Mouse (Mus musculus) layer of hippocampus, adult 9-10 months (tissue): ENCODE data around the gene Olfr218.
"Not testable (repeated sequence)": the region's sequence is repeated elsewhere in the genome, so short reads cannot be mapped to it uniquely, and the experiment has no call there.

Experiments
- DNase-seq: peaks from one replicate; pipeline ENCODE4 v3.0.0; 2022; ENCODE audit warnings: low spot score

Gene Olfr218

DNA sequence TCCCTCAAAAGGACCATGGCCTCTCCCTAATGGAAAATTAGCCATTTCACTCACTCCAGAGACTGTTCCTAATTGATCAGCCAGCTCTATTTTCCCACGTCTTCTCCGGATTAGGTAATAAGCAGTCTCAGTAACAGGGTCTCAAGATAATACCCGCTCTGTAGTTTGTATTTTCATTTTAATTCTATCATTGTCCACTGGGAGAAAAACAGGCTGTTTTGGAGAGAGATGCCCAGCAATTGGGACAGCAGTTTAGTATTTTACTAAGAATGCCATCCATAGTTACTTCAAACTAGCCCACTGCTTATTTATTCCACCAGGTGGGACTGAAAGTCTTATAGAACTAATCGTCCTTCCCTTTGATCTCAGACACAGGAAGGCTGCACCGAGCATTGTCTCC lies at the start of gene Olfr218:
Gene Olfr218 (plus strand): TSS at position 301 of the 400 bp plus-strand sequence.
- no peak for DNase-seq

DNA sequence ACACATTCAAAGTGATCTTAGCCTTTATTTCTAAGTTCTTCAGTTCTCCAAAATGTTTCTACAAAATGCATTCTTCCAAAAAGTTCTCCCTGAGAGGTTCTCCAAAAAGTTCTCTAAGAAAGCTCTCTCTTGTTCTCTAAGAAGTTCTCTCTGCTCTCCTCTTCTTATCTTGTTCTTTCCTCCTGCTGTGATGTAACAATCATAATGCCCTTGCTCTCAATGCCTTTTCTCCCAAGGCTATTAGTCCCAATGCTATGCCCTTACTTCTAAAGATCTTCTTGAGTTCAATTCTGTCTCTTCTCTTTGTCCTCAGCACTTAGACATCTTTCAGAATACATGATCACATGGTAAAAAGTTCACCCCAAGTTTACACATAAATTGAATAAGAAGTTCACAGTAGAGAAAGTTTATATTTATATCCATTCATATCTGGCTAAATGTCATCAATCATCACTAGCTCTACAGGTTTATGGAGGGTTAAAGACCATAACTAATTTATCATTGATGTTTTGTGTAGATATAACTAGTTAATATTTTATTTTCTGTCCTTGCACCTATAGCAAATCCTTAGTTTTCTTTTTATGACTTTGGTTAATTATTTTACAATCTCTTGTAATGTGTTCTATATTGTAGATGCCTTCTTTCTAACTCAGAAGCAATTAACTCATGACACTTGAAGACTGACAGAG lies 23.3 kb upstream of the Olfr218 start:
- DNase-seq, result no peak

DNA sequence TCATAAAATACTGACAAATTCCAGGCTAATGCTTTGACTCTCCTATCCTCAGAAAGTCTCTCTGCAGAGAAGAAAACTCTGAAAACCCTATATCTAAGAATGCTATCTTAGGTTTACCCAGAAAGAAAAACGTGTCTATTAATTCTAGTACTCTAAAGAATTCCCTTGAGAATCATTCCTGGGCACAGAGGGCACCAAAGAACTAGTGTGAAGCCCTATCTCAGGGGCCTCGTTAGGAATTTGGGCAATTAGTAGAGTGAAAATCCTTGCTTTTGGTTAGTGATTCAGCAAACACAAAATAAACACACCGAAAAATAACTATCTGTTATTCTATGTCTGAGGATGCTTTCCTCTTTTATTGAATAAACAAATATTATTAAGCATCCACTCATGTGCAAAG lies 7.1 kb upstream of the Olfr218 start, which contains the start of gene Olfr1406:
Gene Olfr1406 (minus strand): TSS at position 101 of the 400 bp plus-strand sequence.
- no peak for DNase-seq

DNA sequence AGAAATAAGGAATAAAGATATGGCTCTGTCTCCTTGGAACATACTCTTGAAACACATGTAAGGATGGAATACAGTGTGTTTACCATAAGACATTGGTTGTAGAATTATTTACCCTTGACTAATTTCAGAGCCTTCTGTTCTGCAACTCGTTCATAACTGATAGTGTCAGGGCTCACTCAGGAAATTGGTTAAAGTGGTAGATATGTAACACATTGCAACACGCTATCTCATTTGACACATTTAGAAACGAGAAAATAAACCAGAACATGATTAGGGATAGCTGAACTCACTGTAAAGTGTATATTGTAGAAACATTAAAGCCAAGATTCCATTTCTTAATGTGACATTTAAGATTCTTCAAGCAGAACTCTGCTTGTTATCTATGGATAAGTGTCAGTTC lies 5.5 kb upstream of the Olfr218 start:
- no peak for DNase-seq

DNA sequence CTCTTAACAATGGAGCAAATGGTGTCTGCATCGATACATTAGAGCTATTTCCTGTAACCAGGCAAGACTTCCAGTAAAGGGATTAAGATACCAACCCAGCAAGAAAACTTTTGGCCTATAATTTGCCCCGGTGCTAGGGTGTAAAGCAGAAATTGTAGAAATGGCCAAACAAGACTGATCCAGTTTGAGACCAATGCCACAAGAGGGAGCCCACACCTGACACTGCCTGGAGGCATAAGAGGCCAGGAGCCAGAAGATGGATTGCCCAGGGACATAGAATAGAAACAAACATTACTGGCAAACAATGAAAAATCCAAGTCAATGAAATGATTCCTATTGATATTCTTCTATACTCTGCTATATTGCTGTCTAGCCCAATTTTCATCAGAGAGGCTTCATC lies 1.2 kb upstream of the Olfr218 start:
- DNase-seq, result no peak

DNA sequence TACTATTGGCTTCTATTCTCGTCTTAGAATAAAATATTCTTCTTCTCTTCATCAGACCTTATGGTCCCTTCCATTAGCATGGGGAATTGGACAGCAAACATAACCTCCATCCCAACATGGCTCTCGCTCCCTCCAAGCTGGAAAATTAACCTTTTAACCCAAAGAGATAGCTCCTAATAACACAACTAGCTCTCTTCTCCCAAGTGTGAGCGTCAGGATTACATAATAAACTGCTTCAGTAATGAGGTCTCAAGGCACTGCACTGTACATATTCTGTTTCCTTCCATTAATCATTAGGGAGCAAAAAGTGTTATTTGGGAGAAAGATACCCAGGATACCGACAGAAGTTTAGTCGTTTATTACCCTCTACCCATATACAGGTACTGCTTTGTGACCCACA lies 14.5 kb downstream of the Olfr218 start, which contains the start of gene Olfr1404:
Gene Olfr1404 (plus strand): TSS at position 301 of the 400 bp plus-strand sequence.
- DNase-seq, result no peak

DNA sequence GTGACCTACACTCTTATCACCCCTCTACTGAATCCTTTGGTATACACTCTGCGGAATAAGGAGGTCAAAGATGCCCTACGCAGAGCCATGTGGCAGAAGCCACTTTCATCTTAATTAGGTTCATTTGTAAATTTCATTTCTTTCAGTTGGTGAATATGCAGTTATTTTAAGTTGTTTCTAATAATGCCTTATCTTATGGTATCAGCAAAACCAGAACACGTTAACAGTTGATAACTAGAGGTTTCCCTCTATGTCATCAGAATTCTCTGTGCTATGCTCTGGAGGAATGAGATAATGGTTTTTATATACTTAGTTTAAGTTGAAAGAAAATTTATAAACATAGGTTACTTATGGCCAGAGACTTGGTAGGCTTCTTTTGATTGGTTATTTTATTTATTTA lies 18.9 kb downstream of the Olfr218 start:
- no peak for DNase-seq

DNA sequence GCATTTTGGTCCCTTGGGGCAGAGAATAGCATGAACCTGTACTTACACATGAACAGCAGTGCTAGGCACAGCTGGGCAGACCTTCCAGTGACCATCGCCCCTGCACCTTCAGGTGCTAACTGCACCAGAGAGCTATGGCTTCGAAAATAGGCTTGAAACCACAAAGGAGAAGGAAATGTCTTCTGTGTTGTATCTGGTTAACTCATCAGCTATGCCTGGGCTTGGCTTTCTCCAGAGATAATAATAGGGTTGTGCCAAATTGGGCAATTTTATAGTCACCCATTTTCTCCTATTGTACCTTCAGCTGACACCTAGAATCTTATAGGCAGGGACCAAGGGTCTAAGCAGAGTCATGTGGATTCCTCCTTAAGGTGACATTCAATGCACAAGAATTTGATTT lies 29.5 kb downstream of the Olfr218 start, which contains the start of gene Fcer1a:
Gene Fcer1a (minus strand): TSS at position 134 of the 400 bp plus-strand sequence.
- no peak for DNase-seq

DNA sequence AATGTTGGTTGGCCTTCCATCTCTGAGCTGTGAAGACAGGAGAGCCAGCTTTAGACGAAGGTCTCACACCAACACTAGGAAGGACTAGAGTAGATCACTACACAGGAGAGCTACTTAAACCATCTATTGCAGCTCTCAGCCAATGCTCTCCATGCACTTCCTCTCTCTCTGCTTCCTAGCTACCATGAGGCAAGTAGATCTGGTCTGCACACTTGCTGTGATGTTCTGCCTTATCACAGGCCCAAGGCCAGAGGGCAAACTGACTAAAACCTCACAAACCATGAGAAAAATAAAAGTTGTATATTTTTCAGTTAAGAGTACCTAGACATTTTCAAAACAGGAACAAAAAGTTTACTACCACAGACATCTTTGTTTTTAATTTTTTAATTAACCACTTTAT lies 39.4 kb downstream of the Olfr218 start:
- not testable (repeated sequence) for DNase-seq

DNA sequence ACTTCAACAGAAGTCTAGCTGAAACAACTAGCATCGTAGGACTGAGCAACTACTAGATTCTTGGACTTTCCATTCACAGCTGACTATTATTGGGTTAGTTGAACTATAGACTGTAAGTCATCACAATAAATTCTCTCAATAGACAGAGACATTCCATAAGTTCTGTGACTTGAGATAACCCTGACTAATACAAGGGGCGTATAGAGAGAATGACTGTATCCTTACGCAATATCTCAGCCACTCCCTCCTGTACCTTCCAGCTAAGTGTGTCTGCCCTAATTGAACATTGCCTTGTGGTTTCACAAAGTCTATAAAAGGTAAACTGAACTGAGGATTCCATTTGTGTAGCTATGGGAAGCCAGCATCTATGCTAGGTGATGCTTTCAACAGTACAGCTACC lies 52.3 kb downstream of the Olfr218 start:
- DNase-seq, result no peak
